Mouse (Mus musculus): ENCODE results near the gene Itsn1. TPM values are rescaled to one million over a fixed set of nuclear protein-coding genes. Genes with fewer than 3 reads are reported as not detected.

Gene Itsn1
- polyA plus RNA-seq, 1 experiment from 2014 or later: 60.7 TPM

GRCm38 (mm10) chr16:91727433-91727832 lies 1.6 kb upstream of the Itsn1 start:
- no peaks in the 10 kb centered on the region for H3K27me3 ChIP-seq (ENCODE audit: control insufficient read depth, insufficient read depth, low read depth, low read length)
- WGBS: 90% methylated on average over 15 of the region's 15 CpGs
- H3K36me3 ChIP-seq (ENCODE audit: control insufficient read depth, insufficient read depth, low read length): no peaks in the 10 kb centered on the region
- no peaks in the 10 kb centered on the region for H3K9me3 ChIP-seq (replicated peaks; ENCODE audit: control insufficient read depth, low read length, poor library complexity, severe bottlenecking)
- no peak for ATAC-seq
- peak overlapping the region; percentile 69 for H3K4me2 ChIP-seq (ENCODE audit: low read length)
- H3K4me1 ChIP-seq (ENCODE audit: control insufficient read depth, insufficient read depth, low read length): peaks cover 26% of the 10 kb centered on the region
- H3K9ac ChIP-seq (ENCODE audit: low read depth, low read length): peak overlapping the region; percentile 84
- peak overlapping the region; percentile 98; the same call in 1 of the 2 replicates for H3K27ac ChIP-seq (ENCODE audit: low read length)
- peak overlapping the region; percentile 86 for H3K4me3 ChIP-seq (ENCODE audit: low read depth, low read length)

GRCm38 (mm10) chr16:91728123-91729065 lies 687 bp upstream of the Itsn1 start, which contains the start of gene Cryzl1:
Cryzl1 (minus strand) TSS chr16:91728975.
- Histone ChIP-seq H3K9me3 (replicated peaks; ENCODE audit: control insufficient read depth, low read length, poor library complexity, severe bottlenecking) (no peaks in the 10 kb centered on the region), H3K27me3 (ENCODE audit: control insufficient read depth, insufficient read depth, low read depth, low read length) (no peaks in the 10 kb centered on the region), H3K4me2 (ENCODE audit: low read length) (peak within 1 kb of the TSS; percentile 88), H3K27ac (ENCODE audit: low read length) (peak within 1 kb of the TSS; percentile 98), H3K4me3 (ENCODE audit: low read depth, low read length) (peak within 1 kb of the TSS; percentile 86), H3K4me1 (ENCODE audit: control insufficient read depth, insufficient read depth, low read length) (peaks cover 27% of the 10 kb centered on the region), H3K9ac (ENCODE audit: low read depth, low read length) (peak within 1 kb of the TSS; percentile 95), H3K36me3 (ENCODE audit: control insufficient read depth, insufficient read depth, low read length) (no peaks in the 10 kb centered on the region)
- 1% methylated on average over 46 of the region's 46 CpGs for WGBS
- peak; percentile 96 for ATAC-seq

- H3K9me3 ChIP-seq (replicated peaks; ENCODE audit: control insufficient read depth, low read length, poor library complexity, severe bottlenecking): no peaks in the 10 kb centered on the region
- WGBS: under 1% methylated on average over 32 of the region's 44 CpGs
- peak overlapping the region; percentile 88 for H3K4me2 ChIP-seq (ENCODE audit: low read length)
These were observed 850 bp downstream of the Itsn1 start for GRCm38 (mm10) chr16:91729821-91730441.

GRCm38 (mm10) chr16:91730446-91730845 lies 1.4 kb downstream of the Itsn1 start:
- peaks cover 40% of the 10 kb centered on the region for H3K4me1 ChIP-seq (ENCODE audit: control insufficient read depth, insufficient read depth, low read length)
- H3K9ac ChIP-seq (ENCODE audit: low read depth, low read length): peak overlapping the region; percentile 95
- no peaks in the 10 kb centered on the region for H3K27me3 ChIP-seq (ENCODE audit: control insufficient read depth, insufficient read depth, low read depth, low read length)
- H3K27ac ChIP-seq (ENCODE audit: low read length): peak overlapping the region; percentile 98
- H3K36me3 ChIP-seq (ENCODE audit: control insufficient read depth, insufficient read depth, low read length): no peaks in the 10 kb centered on the region
- H3K9me3 ChIP-seq (replicated peaks; ENCODE audit: control insufficient read depth, low read length, poor library complexity, severe bottlenecking): no peaks in the 10 kb centered on the region
- peak overlapping the region; percentile 88 for H3K4me2 ChIP-seq (ENCODE audit: low read length)
- WGBS: 0% methylated on average over 11 of the region's 11 CpGs
- no peak for ATAC-seq
- peak overlapping the region; percentile 86 for H3K4me3 ChIP-seq (ENCODE audit: low read depth, low read length)

More at GRCm38 (mm10) chr16:91729821-91730441, 850 bp downstream of the Itsn1 start:
- no peak for ATAC-seq
- H3K27me3 ChIP-seq (ENCODE audit: control insufficient read depth, insufficient read depth, low read depth, low read length): no peaks in the 10 kb centered on the region
- peak overlapping the region; percentile 95 for H3K9ac ChIP-seq (ENCODE audit: low read depth, low read length)
- H3K4me1 ChIP-seq (ENCODE audit: control insufficient read depth, insufficient read depth, low read length): peaks cover 35% of the 10 kb centered on the region
- H3K36me3 ChIP-seq (ENCODE audit: control insufficient read depth, insufficient read depth, low read length): no peaks in the 10 kb centered on the region
- peak overlapping the region; percentile 86 for H3K4me3 ChIP-seq (ENCODE audit: low read depth, low read length)
- peak overlapping the region; percentile 98 for H3K27ac ChIP-seq (ENCODE audit: low read length)

- Histone ChIP-seq H3K27ac (ENCODE audit: low read length) (no peak overlapping the region), H3K27me3 (ENCODE audit: control insufficient read depth, insufficient read depth, low read depth, low read length) (no peaks in the 10 kb centered on the region), H3K4me1 (ENCODE audit: control insufficient read depth, insufficient read depth, low read length) (peaks cover 50% of the 10 kb centered on the region), H3K9me3 (replicated peaks; ENCODE audit: control insufficient read depth, low read length, poor library complexity, severe bottlenecking) (no peaks in the 10 kb centered on the region), H3K36me3 (ENCODE audit: control insufficient read depth, insufficient read depth, low read length) (no peaks in the 10 kb centered on the region), H3K9ac (ENCODE audit: low read depth, low read length) (no peak overlapping the region), H3K4me2 (ENCODE audit: low read length) (no peak overlapping the region), H3K4me3 (ENCODE audit: low read depth, low read length) (no peak overlapping the region)
- 75% methylated on average over 2 of the region's 2 CpGs for WGBS
- no peak for ATAC-seq
These were observed 3.7 kb downstream of the Itsn1 start for GRCm38 (mm10) chr16:91732816-91733215.

- no peaks in the 10 kb centered on the region for H3K9me3 ChIP-seq (replicated peaks; ENCODE audit: control insufficient read depth, low read length, poor library complexity, severe bottlenecking)
- no peak for ATAC-seq
- H3K27ac ChIP-seq (ENCODE audit: low read length): no peak overlapping the region
- H3K36me3 ChIP-seq (ENCODE audit: control insufficient read depth, insufficient read depth, low read length): no peaks in the 10 kb centered on the region
- H3K9ac ChIP-seq (ENCODE audit: low read depth, low read length): no peak overlapping the region
- no peaks in the 10 kb centered on the region for H3K27me3 ChIP-seq (ENCODE audit: control insufficient read depth, insufficient read depth, low read depth, low read length)
- peaks cover 50% of the 10 kb centered on the region for H3K4me1 ChIP-seq (ENCODE audit: control insufficient read depth, insufficient read depth, low read length)
- H3K4me2 ChIP-seq (ENCODE audit: low read length): no peak overlapping the region
- 74% methylated on average over 5 of the region's 5 CpGs for WGBS
- H3K4me3 ChIP-seq (ENCODE audit: low read depth, low read length): no peak overlapping the region
These were observed 5.7 kb downstream of the Itsn1 start for GRCm38 (mm10) chr16:91734771-91735170.

GRCm38 (mm10) chr16:91736046-91736816 lies 7.2 kb downstream of the Itsn1 start:
- H3K4me2 ChIP-seq (ENCODE audit: low read length): no peak overlapping the region
- H3K9me3 ChIP-seq (replicated peaks; ENCODE audit: control insufficient read depth, low read length, poor library complexity, severe bottlenecking): no peaks in the 10 kb centered on the region
- H3K27ac ChIP-seq (ENCODE audit: low read length): no peak overlapping the region
- peaks cover 50% of the 10 kb centered on the region for H3K4me1 ChIP-seq (ENCODE audit: control insufficient read depth, insufficient read depth, low read length)
- no peak overlapping the region for H3K4me3 ChIP-seq (ENCODE audit: low read depth, low read length)
- H3K27me3 ChIP-seq (ENCODE audit: control insufficient read depth, insufficient read depth, low read depth, low read length): no peaks in the 10 kb centered on the region
- WGBS: 71% methylated on average over 7 of the region's 7 CpGs
- H3K9ac ChIP-seq (ENCODE audit: low read depth, low read length): no peak overlapping the region
- H3K36me3 ChIP-seq (ENCODE audit: control insufficient read depth, insufficient read depth, low read length): no peaks in the 10 kb centered on the region
- no peak for ATAC-seq

GRCm38 (mm10) chr16:91738505-91738904 lies 9.4 kb downstream of the Itsn1 start:
- H3K9me3 ChIP-seq (replicated peaks; ENCODE audit: control insufficient read depth, low read length, poor library complexity, severe bottlenecking): no peaks in the 10 kb centered on the region
- peaks cover 37% of the 10 kb centered on the region for H3K4me1 ChIP-seq (ENCODE audit: control insufficient read depth, insufficient read depth, low read length)
- no peak overlapping the region for H3K27ac ChIP-seq (ENCODE audit: low read length)
- WGBS: 79% methylated on average over 6 of the region's 6 CpGs
- ATAC-seq: no peak
- no peaks in the 10 kb centered on the region for H3K27me3 ChIP-seq (ENCODE audit: control insufficient read depth, insufficient read depth, low read depth, low read length)
- no peak overlapping the region for H3K4me2 ChIP-seq (ENCODE audit: low read length)
- H3K4me3 ChIP-seq (ENCODE audit: low read depth, low read length): no peak overlapping the region
- H3K36me3 ChIP-seq (ENCODE audit: control insufficient read depth, insufficient read depth, low read length): no peaks in the 10 kb centered on the region
- H3K9ac ChIP-seq (ENCODE audit: low read depth, low read length): no peak overlapping the region

Data from midbrain, embryonic 16.5 days (tissue).